Mouse (Mus musculus): ENCODE results near the gene Smarce1. TPM values are rescaled to one million over a fixed set of nuclear protein-coding genes. Genes with fewer than 3 reads are reported as not detected.
A peak's percentile ranks its signal among the peaks of the same experiment; 100 is the strongest.

Smarce1 gene
- total and polyA plus RNA-seq, 2 experiments from 2014 or later = 94.9 to 170 TPM

DNA sequence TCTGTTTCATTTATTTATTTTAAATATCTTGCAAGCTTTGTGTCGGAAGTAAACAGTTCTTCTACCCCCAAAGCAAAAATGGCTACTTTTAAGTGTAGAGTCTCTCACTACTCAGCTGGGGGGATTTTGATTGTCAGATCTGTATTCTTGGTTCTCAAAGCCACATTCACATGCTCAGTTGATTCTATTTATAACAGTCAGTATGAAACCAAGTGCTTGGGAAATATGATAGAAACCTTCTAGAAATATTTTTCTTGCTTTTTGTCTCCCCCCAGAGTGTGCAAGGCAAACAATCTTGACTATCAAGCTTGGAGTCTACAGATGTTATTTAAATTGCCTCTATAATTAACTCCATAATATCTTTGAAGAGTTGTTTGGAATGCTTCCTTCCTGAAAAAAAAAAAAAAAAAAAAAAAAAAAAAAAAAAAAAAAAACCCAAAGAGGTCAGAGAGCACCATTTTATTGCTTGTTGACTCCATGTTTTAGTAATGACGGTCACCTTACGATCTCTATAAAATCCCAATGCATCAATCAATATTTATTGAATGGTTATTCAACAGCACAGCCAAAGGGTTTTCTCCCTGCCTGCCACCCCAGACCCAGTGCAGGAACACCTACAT lies 12.5 kb upstream of the Smarce1 start:
- peak overlapping the region; percentile 34 for H3K4me3 ChIP-seq (ENCODE audit: low read depth, low read length)
- H3K27me3 ChIP-seq (ENCODE audit: insufficient read depth, low read length) = no peaks in the 10 kb centered on the region
- no peak for TF ChIP-seq CTCF (IDR thresholded peaks at IDR 0.05)
- H3K27ac ChIP-seq (ENCODE audit: low read depth, low read length) = peak overlapping the region; percentile 74
- WGBS = 55% methylated on average over 3 of the region's 3 CpGs
- no peaks in the 10 kb centered on the region for H3K4me1 ChIP-seq (ENCODE audit: insufficient read depth, low read length)
- H3K9ac ChIP-seq (replicated peaks; ENCODE audit: low read length, poor library complexity, severe bottlenecking) = peak overlapping the region; percentile 61
- DNase-seq (ENCODE audit: low spot score) = no peak
- no peaks in the 10 kb centered on the region for H3K36me3 ChIP-seq (ENCODE audit: insufficient read depth, low read length)
- no peak for ATAC-seq (ENCODE audit: low FRiP score)
- peak overlapping the region; percentile 58 for H3K4me2 ChIP-seq (ENCODE audit: low read depth, low read length, poor library complexity, severe bottlenecking)
- no peaks in the 10 kb centered on the region for H3K9me3 ChIP-seq (ENCODE audit: low read length)

DNA sequence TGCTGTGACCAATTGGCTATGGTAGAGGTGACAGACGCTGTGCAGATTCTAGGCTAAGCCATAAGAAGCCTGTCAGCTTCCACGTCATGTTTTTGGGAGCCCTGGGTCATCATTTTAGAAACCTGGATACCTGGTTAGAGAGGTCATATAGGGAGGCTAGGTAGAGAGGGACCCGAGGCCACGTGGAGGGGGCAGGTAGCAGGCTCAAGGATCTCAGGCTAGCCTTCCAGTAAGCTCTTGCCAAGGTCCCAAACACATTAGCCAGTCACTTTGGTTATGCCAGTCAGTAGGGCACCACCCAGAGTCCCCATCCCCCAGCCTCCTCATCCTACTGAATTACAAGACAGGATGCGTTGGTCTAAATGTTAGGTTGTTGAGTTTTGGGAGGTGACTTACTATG lies 11.2 kb upstream of the Smarce1 start:
- ATAC-seq (ENCODE audit: low FRiP score) (no peak), DNase-seq (ENCODE audit: low spot score) (no peak)
- H3K36me3 ChIP-seq (ENCODE audit: insufficient read depth, low read length) = no peaks in the 10 kb centered on the region
- no peaks in the 10 kb centered on the region for H3K9me3 ChIP-seq (ENCODE audit: low read length)
- no peak overlapping the region for H3K4me3 ChIP-seq (ENCODE audit: low read depth, low read length)
- 65% methylated on average over 5 of the region's 5 CpGs for WGBS
- no peak overlapping the region for H3K27ac ChIP-seq (ENCODE audit: low read depth, low read length)
- H3K27me3 ChIP-seq (ENCODE audit: insufficient read depth, low read length) = no peaks in the 10 kb centered on the region
- H3K4me2 ChIP-seq (ENCODE audit: low read depth, low read length, poor library complexity, severe bottlenecking) = no peak overlapping the region
- H3K4me1 ChIP-seq (ENCODE audit: insufficient read depth, low read length) = no peaks in the 10 kb centered on the region
- no peak overlapping the region for H3K9ac ChIP-seq (replicated peaks; ENCODE audit: low read length, poor library complexity, severe bottlenecking)
- TF ChIP-seq CTCF (IDR thresholded peaks at IDR 0.05) = no peak

DNA sequence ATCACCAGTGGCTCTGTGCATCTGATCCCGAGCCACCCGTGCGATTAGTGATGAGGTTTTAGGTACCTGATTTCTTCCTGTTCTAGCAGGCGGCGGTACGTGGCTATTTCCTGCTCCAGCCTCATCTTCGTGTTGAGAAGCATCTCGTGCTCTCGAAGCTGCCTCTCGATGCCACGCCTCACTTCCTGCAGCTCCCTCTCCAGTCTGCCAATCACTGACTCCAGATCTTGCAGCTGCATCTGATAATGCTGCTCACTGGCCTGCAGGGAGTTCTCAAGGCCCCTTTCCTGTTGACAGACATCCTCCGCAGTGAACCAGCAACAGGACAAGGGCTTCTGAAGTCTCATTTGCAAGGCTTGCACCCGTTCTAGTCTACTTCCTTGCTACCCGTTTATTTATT lies 7.7 kb upstream of the Smarce1 start:
- Histone ChIP-seq H3K27ac (ENCODE audit: low read depth, low read length) (no peak overlapping the region), H3K4me1 (ENCODE audit: insufficient read depth, low read length) (no peaks in the 10 kb centered on the region), H3K9ac (replicated peaks; ENCODE audit: low read length, poor library complexity, severe bottlenecking) (no peak overlapping the region), H3K4me3 (ENCODE audit: low read depth, low read length) (no peak overlapping the region), H3K9me3 (ENCODE audit: low read length) (no peaks in the 10 kb centered on the region), H3K36me3 (ENCODE audit: insufficient read depth, low read length) (peaks cover 3% of the 10 kb centered on the region; the same call in 1 of the 2 replicates), H3K27me3 (ENCODE audit: insufficient read depth, low read length) (no peaks in the 10 kb centered on the region), H3K4me2 (ENCODE audit: low read depth, low read length, poor library complexity, severe bottlenecking) (no peak overlapping the region)
- no peak for TF ChIP-seq CTCF (IDR thresholded peaks at IDR 0.05)
- 75% methylated on average over 14 of the region's 14 CpGs for WGBS
- ATAC-seq (ENCODE audit: low FRiP score) = no peak
- no peak for DNase-seq (ENCODE audit: low spot score)

DNA sequence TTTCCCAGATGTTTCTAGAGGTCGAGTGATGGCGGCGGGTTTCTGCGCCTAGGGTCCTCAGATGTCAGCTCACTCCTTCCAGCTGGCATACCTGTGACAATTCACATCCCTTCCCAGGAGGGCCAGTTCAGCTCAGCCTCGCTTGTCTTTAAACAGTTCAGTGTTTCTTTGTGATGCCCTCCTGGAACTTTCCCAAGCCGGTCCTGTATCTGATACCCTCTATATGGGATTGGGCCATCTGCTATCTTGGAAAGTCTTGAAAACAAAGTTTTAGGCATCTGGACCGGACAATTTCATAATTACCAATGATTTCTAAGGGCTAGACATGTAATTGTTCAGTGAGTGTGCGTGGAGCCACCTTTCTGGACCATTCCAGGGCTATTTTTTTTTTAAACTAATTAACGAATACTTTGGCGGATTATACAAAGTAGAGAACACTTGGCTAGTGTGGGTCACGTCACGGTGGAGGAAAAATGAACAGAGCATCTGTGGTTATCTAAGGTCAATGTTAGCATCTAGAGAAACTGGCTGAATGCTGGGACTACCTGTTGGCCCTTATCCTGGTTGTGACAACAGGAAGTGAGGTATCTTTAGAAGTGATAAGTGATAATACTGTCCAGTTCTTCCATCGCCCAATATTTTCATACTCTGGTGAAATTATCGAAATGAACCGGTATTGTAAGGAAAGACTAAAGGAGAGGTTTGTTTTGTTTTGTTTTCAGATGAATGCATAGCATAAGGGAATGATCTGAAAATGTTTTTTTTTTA lies 416 bp upstream of the Smarce1 start:
- peaks cover 3% of the 10 kb centered on the region; the same call in 1 of the 2 replicates for H3K36me3 ChIP-seq (ENCODE audit: insufficient read depth, low read length)
- peak overlapping the region; percentile 82 for H3K4me3 ChIP-seq (ENCODE audit: low read depth, low read length)
- H3K27me3 ChIP-seq (ENCODE audit: insufficient read depth, low read length) = no peaks in the 10 kb centered on the region
- H3K9me3 ChIP-seq (ENCODE audit: low read length) = no peaks in the 10 kb centered on the region
- ATAC-seq (ENCODE audit: low FRiP score) = no peak
- H3K9ac ChIP-seq (replicated peaks; ENCODE audit: low read length, poor library complexity, severe bottlenecking) = peak overlapping the region; percentile 89
- H3K4me2 ChIP-seq (ENCODE audit: low read depth, low read length, poor library complexity, severe bottlenecking) = peak overlapping the region; percentile 80
- no peak for TF ChIP-seq CTCF (IDR thresholded peaks at IDR 0.05)
- WGBS = 23% methylated on average over 15 of the region's 15 CpGs
- DNase-seq (ENCODE audit: low spot score) = no peak
- H3K27ac ChIP-seq (ENCODE audit: low read depth, low read length) = peak overlapping the region; percentile 97
- peaks cover 9% of the 10 kb centered on the region for H3K4me1 ChIP-seq (ENCODE audit: insufficient read depth, low read length)

DNA sequence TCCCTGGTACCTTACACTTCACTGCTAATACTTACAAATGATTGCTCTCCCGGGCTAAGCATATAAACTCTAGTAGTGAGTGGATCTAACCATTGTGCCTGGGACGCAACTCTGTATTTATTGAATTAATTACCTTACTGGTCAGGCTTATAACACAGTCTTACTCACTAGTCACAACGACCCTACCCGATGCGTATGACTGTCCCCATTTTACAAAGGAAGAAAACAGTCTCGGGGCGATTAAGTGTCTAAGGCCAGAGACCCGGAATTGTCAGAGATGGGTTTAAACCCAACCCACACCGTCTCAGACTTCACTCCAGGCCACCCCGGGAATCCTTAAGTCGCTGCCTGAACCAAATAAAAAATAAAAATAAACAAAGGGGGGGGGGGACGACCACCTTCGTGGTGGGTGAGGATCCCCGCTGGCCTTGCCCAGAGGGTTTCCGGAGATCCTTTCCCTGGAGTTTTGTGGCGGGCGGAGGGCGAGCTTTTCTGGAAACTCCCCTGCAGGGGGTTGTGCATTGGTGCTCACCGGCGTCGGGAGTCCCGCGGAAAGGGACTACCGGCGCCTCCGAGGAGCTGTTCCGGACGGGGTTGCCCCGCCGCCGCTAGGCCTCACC lies 1.1 kb downstream of the Smarce1 start:
- no peak for TF ChIP-seq CTCF (IDR thresholded peaks at IDR 0.05)
- DNase-seq (ENCODE audit: low spot score) (peak; percentile 23), ATAC-seq (ENCODE audit: low FRiP score) (peak; percentile 41; the same call in 1 of the 2 replicates)
- H3K27me3 ChIP-seq (ENCODE audit: insufficient read depth, low read length) = no peaks in the 10 kb centered on the region
- peak overlapping the region; percentile 82 for H3K4me3 ChIP-seq (ENCODE audit: low read depth, low read length)
- 0% methylated on average over 31 of the region's 31 CpGs for WGBS
- peaks cover 9% of the 10 kb centered on the region for H3K4me1 ChIP-seq (ENCODE audit: insufficient read depth, low read length)
- no peaks in the 10 kb centered on the region for H3K9me3 ChIP-seq (ENCODE audit: low read length)
- peak overlapping the region; percentile 97 for H3K27ac ChIP-seq (ENCODE audit: low read depth, low read length)
- peak overlapping the region; percentile 89 for H3K9ac ChIP-seq (replicated peaks; ENCODE audit: low read length, poor library complexity, severe bottlenecking)
- peaks cover 7% of the 10 kb centered on the region; the same call in 1 of the 2 replicates for H3K36me3 ChIP-seq (ENCODE audit: insufficient read depth, low read length)
- peak overlapping the region; percentile 80 for H3K4me2 ChIP-seq (ENCODE audit: low read depth, low read length, poor library complexity, severe bottlenecking)

DNA sequence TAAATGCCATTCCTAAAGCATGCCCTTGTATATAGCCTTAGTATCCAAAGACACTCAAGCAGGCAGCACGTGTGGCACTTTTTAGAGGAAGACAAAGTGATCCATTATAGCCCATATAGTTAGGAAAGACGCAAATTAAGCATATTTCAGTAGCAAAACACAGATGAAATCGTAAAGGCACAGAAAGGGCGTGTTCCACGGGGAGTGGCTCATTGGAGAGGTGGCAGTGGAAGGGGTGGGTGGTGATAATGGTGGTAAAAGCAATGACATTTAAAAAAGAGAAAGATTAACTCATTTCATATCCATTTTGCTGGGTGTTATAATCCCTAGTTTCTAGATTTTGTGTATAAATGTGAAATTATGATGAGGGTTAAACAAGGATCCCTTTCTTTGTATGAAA lies 4.5 kb downstream of the Smarce1 start:
- H3K9ac ChIP-seq (replicated peaks; ENCODE audit: low read length, poor library complexity, severe bottlenecking) = no peak overlapping the region

More for the DNA sequence above, 4.5 kb downstream of the Smarce1 start:
- Histone ChIP-seq H3K4me2 (ENCODE audit: low read depth, low read length, poor library complexity, severe bottlenecking) (no peak overlapping the region), H3K4me1 (ENCODE audit: insufficient read depth, low read length) (peaks cover 7% of the 10 kb centered on the region), H3K27ac (ENCODE audit: low read depth, low read length) (no peak overlapping the region), H3K27me3 (ENCODE audit: insufficient read depth, low read length) (no peaks in the 10 kb centered on the region), H3K36me3 (ENCODE audit: insufficient read depth, low read length) (peaks cover 6% of the 10 kb centered on the region; the same call in 1 of the 2 replicates), H3K4me3 (ENCODE audit: low read depth, low read length) (no peak overlapping the region), H3K9me3 (ENCODE audit: low read length) (no peaks in the 10 kb centered on the region)
- no peak for ATAC-seq (ENCODE audit: low FRiP score)
- DNase-seq (ENCODE audit: low spot score) = no peak
- 90% methylated on average over 5 of the region's 5 CpGs for WGBS
- no peak for TF ChIP-seq CTCF (IDR thresholded peaks at IDR 0.05)
